Mouse (Mus musculus): ENCODE measurements at regions not wholly inside any gene's neighbourhood (a gene's known extent, or its start where the extent isn't known, plus 50 kb on each side); places are given as distances from the start of the nearest gene placed in this dataset.

DNA sequence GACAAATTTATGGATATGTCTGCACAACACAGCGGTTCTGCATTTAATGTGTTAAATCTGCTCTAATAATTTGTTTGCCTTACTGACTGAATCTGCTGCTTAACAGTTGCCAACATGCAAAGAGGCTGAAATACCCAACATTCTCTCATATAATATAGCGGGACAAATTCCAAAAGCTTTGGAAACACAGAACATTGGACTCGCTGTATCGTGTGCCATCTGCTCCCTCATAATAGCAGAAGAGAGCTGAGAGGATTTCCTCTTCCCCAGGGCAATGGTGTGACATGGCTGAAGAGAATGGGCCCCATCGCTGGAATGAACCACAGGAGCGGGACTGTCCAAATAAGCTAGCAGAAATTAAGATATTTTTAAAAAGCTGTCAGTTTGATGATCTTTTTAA lies 475.9 kb downstream of the Trim52 start:
- DNase-seq (ENCODE audit: low spot score in 2 of 2) = peak in 1 of 2 experiments; percentile 6
- intact Hi-C loops (cut with DNase I) = no loop called here

GRCm38 (mm10) chr14:106593352-106593751 lies 487.4 kb downstream of the Trim52 start:
- intact Hi-C loops (cut with DNase I) = no loop called here
- no peak for DNase-seq (ENCODE audit: low spot score in 2 of 2)

DNA sequence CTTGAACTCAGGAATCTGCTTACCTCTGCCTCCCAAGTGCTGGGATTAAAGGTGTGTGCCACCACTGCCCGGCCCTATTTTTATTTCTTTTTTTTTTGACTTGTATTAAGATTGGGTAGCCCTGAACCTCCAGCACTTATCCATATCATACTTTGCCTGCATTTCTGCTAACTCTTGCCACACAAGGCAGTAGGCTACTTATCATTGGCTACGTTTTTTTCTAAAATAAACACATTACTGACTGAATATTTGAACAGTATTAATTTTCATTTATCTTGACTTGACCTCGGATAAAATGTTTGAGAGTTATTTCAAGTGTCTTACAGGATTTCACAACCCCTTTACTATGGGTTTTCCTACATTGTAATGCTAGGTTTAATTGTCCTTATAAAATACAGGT lies 488.0 kb downstream of the Trim52 start:
- intact Hi-C loops (cut with DNase I) = no loop called here
- DNase-seq (ENCODE audit: low spot score in 2 of 2) = no peak

GRCm38 (mm10) chr14:106607041-106607440 lies 501.0 kb downstream of the Trim52 start:
- peak; percentile 9 to 54 for DNase-seq (ENCODE audit: low spot score in 2 of 2)
- intact Hi-C loops (cut with DNase I) = no loop called here

GRCm38 (mm10) chr14:106608341-106608927 lies 502.4 kb downstream of the Trim52 start:
- intact Hi-C loops (cut with DNase I) = no loop called here
- DNase-seq (ENCODE audit: low spot score in 2 of 2) = no peak

Data from left cerebral cortex, postnatal 14 days (tissue).